Comparison of ENCODE assay signal across 16 mouse cellular contexts in genomic region chr4:41513714-41514113, GRCm38 (mm10). TPM values are rescaled to one million over a fixed set of nuclear protein-coding genes. Genes with fewer than 3 reads are reported as not detected.
DNase-seq lines count a peak whose midpoint lies in the region; ATAC-seq lines count a peak whose summit lies in the region.
"Had no signal": no experiment of that assay in that cellular context is flagged by ENCODE, and none has a peak within 500 bp of the region (broad histone marks: within the 10 kb centered on the region; RNA-seq: fewer than 3 reads in every experiment).

No protein-coding gene starts in this region.

- no peak overlapping the region for H3K9ac ChIP-seq in hindbrain, embryonic 15.5 days
- no peak overlapping the region for H3K9ac ChIP-seq in hindbrain, embryonic 11.5 days (ENCODE audit: low read depth, low read length)
- no peak overlapping the region for H3K9ac ChIP-seq in embryonic facial prominence, embryonic 11.5 days (replicated peaks; ENCODE audit: low read length)
- H3K9ac ChIP-seq in midbrain, embryonic 16.5 days (ENCODE audit: low read depth, low read length), result peak overlapping the region; percentile 48; the same call in 1 of the 2 replicates
- H3K9ac ChIP-seq: liver, embryonic 12.5 days had no signal

- 25% methylated on average over 8 of the region's 8 CpGs for WGBS in hindbrain, embryonic 15.5 days
- WGBS in hindbrain, embryonic 11.5 days, result 33% methylated on average over 8 of the region's 8 CpGs
- 11% methylated on average over 8 of the region's 8 CpGs for WGBS in embryonic facial prominence, embryonic 11.5 days
- 14% methylated on average over 8 of the region's 8 CpGs for WGBS in midbrain, embryonic 16.5 days

- H3K27ac ChIP-seq in hindbrain, embryonic 15.5 days (replicated peaks), result peak overlapping the region; percentile 23
- H3K27ac ChIP-seq in hindbrain, embryonic 11.5 days (ENCODE audit: low read depth, low read length), result no peak overlapping the region
- H3K27ac ChIP-seq in embryonic facial prominence, embryonic 11.5 days (replicated peaks; ENCODE audit: low read depth, low read length), result peak overlapping the region; percentile 57; the same call in 1 of the 2 replicates
- H3K27ac ChIP-seq in midbrain, embryonic 16.5 days (ENCODE audit: low read length), result peak overlapping the region; percentile 52; the same call in 1 of the 2 replicates
- H3K27ac ChIP-seq: liver, embryonic 12.5 days had no signal

- no peak for ATAC-seq in hindbrain, embryonic 15.5 days (ENCODE audit: low FRiP score, low read depth)
- no peak for ATAC-seq in hindbrain, embryonic 11.5 days (ENCODE audit: low FRiP score)
- no peak for ATAC-seq in embryonic facial prominence, embryonic 11.5 days (replicated peaks; ENCODE audit: insufficient number of reproducible peaks, low FRiP score, low TSS enrichment, low read depth)
- ATAC-seq in midbrain, embryonic 16.5 days, result no peak
- ATAC-seq in megakaryocyte progenitor cell, adult 5-6 weeks (replicated peaks; ENCODE audit: poor library complexity), result no peak
- ATAC-seq: intestine, postnatal 0 days; liver, embryonic 12.5 days had no signal

- no peaks in the 10 kb centered on the region for H3K27me3 ChIP-seq in hindbrain, embryonic 15.5 days
- H3K27me3 ChIP-seq in hindbrain, embryonic 11.5 days (ENCODE audit: control insufficient read depth, insufficient read depth, low read length), result no peaks in the 10 kb centered on the region
- no peaks in the 10 kb centered on the region for H3K27me3 ChIP-seq in embryonic facial prominence, embryonic 11.5 days (ENCODE audit: control insufficient read depth, insufficient read depth, low read length)
- H3K27me3 ChIP-seq in midbrain, embryonic 16.5 days (ENCODE audit: control insufficient read depth, insufficient read depth, low read depth, low read length), result no peaks in the 10 kb centered on the region

- H3K4me2 ChIP-seq in hindbrain, embryonic 15.5 days, result 0 out of 2 replicates have a peak overlapping the region, but pooled peaks have one; percentile 19
- H3K4me2 ChIP-seq in hindbrain, embryonic 11.5 days (replicated peaks; ENCODE audit: low read depth, low read length), result no peak overlapping the region
- H3K4me2 ChIP-seq in embryonic facial prominence, embryonic 11.5 days (ENCODE audit: low read depth, low read length), result no peak overlapping the region
- H3K4me2 ChIP-seq in midbrain, embryonic 16.5 days (ENCODE audit: low read length), result peak overlapping the region; percentile 19; the same call in 1 of the 2 replicates
- H3K4me2 ChIP-seq: liver, embryonic 12.5 days had no signal

- H3K4me1 ChIP-seq in hindbrain, embryonic 15.5 days (replicated peaks), result peaks cover 7% of the 10 kb centered on the region
- H3K4me1 ChIP-seq in hindbrain, embryonic 11.5 days (replicated peaks; ENCODE audit: control insufficient read depth, insufficient read depth, low read length), result no peaks in the 10 kb centered on the region
- no peaks in the 10 kb centered on the region; the same call in 1 of the 2 replicates for H3K4me1 ChIP-seq in embryonic facial prominence, embryonic 11.5 days (ENCODE audit: control insufficient read depth, insufficient read depth, low read length)
- peaks cover 10% of the 10 kb centered on the region for H3K4me1 ChIP-seq in midbrain, embryonic 16.5 days (ENCODE audit: control insufficient read depth, insufficient read depth, low read length)
- H3K4me1 ChIP-seq: liver, embryonic 12.5 days had no signal

- no peak overlapping the region for H3K4me3 ChIP-seq in hindbrain, embryonic 15.5 days
- no peak overlapping the region for H3K4me3 ChIP-seq in hindbrain, embryonic 11.5 days (ENCODE audit: low read depth, low read length)
- no peak overlapping the region for H3K4me3 ChIP-seq in embryonic facial prominence, embryonic 11.5 days (ENCODE audit: low read depth, low read length)
- no peak overlapping the region for H3K4me3 ChIP-seq in midbrain, embryonic 16.5 days (ENCODE audit: low read depth, low read length)
- H3K4me3 ChIP-seq: liver, embryonic 12.5 days had no signal

- no peak for DNase-seq in hindbrain, embryonic 11.5 days (ENCODE audit: low spot score)
- peak; percentile 84 for DNase-seq in embryonic facial prominence, embryonic 11.5 days (ENCODE audit: low spot score)
- peak; percentile 43 for DNase-seq in forelimb bud, embryonic 11.5 days (ENCODE audit: low read depth, low spot score)
- no peak for DNase-seq in gastrocnemius, adult 8-10 months (ENCODE audit: low spot score in 2 of 2)
- DNase-seq: adrenal gland, adult 8-10 months; cerebellum, adult 8-10 months; gastrocnemius, postnatal 25 days; heart, postnatal 14 days; kidney, postnatal 14 days had no signal

- 0 out of 2 replicates have a peak, but pooled peaks cover 1% of the 10 kb centered on the region for H3K36me3 ChIP-seq in hindbrain, embryonic 15.5 days
- H3K36me3 ChIP-seq in hindbrain, embryonic 11.5 days (ENCODE audit: control insufficient read depth, insufficient read depth, low read length), result no peaks in the 10 kb centered on the region
- H3K36me3 ChIP-seq in embryonic facial prominence, embryonic 11.5 days (replicated peaks; ENCODE audit: control insufficient read depth, insufficient read depth, low read depth, low read length), result no peaks in the 10 kb centered on the region
- no peaks in the 10 kb centered on the region; the same call in 1 of the 2 replicates for H3K36me3 ChIP-seq in midbrain, embryonic 16.5 days (ENCODE audit: control insufficient read depth, insufficient read depth, low read length)
- H3K36me3 ChIP-seq: G1E; liver, embryonic 12.5 days had no signal

- no peaks in the 10 kb centered on the region for H3K9me3 ChIP-seq in hindbrain, embryonic 15.5 days
- no peaks in the 10 kb centered on the region for H3K9me3 ChIP-seq in hindbrain, embryonic 11.5 days (ENCODE audit: control insufficient read depth, low read length)
- H3K9me3 ChIP-seq in embryonic facial prominence, embryonic 11.5 days (replicated peaks; ENCODE audit: control insufficient read depth, low read length), result no peaks in the 10 kb centered on the region
- no peaks in the 10 kb centered on the region for H3K9me3 ChIP-seq in midbrain, embryonic 16.5 days (replicated peaks; ENCODE audit: control insufficient read depth, low read length, poor library complexity, severe bottlenecking)
- H3K9me3 ChIP-seq: G1E; liver, embryonic 12.5 days had no signal

RNA-seq across cellular contexts. Expression of gene 1110017D15Rik, which starts 3.4 kb away (rescaled TPM):
- 17.0 and 19.3 TPM in 2 replicates for polyA plus RNA-seq in hindbrain, embryonic 15.5 days (2015; fragmentation: Nextera tagmentation; extraction: Ambion mirVana)
- 12.7 and 14.3 TPM in 2 replicates for polyA plus RNA-seq in hindbrain, embryonic 11.5 days (2014; fragmentation: Nextera tagmentation; extraction: Ambion mirVana)
- 6.3 and 6.4 TPM in 2 replicates for polyA plus RNA-seq in embryonic facial prominence, embryonic 11.5 days (2014; fragmentation: Nextera tagmentation; extraction: Ambion mirVana)
- polyA plus RNA-seq in midbrain, embryonic 16.5 days (2015; fragmentation: Nextera tagmentation; extraction: Ambion mirVana), result 15.1 and 18.5 TPM in 2 replicates
- not detected in 2 replicates for total RNA-seq in megakaryocyte progenitor cell, adult 5-6 weeks (2015)
- not detected in 2 replicates for total RNA-seq in megakaryocyte progenitor cell, adult 5-6 weeks (2017)
- total RNA-seq in gastrocnemius, adult 8-10 months (2022), result not detected
- total RNA-seq: gastrocnemius, postnatal 25 days; megakaryocyte, adult 5-6 weeks had no signal
- polyA plus RNA-seq: liver, embryonic 12.5 days had no signal

RNA-seq across cellular contexts. Expression of gene AI464131, which starts 10.8 kb away (rescaled TPM):
- 11.2 and 14.0 TPM in 2 replicates for polyA plus RNA-seq in hindbrain, embryonic 15.5 days (2015; fragmentation: Nextera tagmentation; extraction: Ambion mirVana)
- 8.3 and 10.9 TPM in 2 replicates for polyA plus RNA-seq in hindbrain, embryonic 11.5 days (2014; fragmentation: Nextera tagmentation; extraction: Ambion mirVana)
- 9.7 and 11.4 TPM in 2 replicates for polyA plus RNA-seq in embryonic facial prominence, embryonic 11.5 days (2014; fragmentation: Nextera tagmentation; extraction: Ambion mirVana)
- polyA plus RNA-seq in midbrain, embryonic 16.5 days (2015; fragmentation: Nextera tagmentation; extraction: Ambion mirVana), result 7.4 and 11.6 TPM in 2 replicates
- total RNA-seq in megakaryocyte progenitor cell, adult 5-6 weeks (2015), result not detected in 2 replicates
- 0.12 TPM in 1 of 2 replicates, not detected in the other for total RNA-seq in megakaryocyte progenitor cell, adult 5-6 weeks (2017)
- 100 to 1,000 TPM in 1 of 4 experiments, 10 to 100 TPM in 3; 65.9 to 101 (median 86.2) TPM for total RNA-seq in gastrocnemius, adult 8-10 months (2022)

RNA-seq across cellular contexts. Expression of gene Nudt2, which starts 48.8 kb away (rescaled TPM):
- 68.3 and 76.0 TPM in 2 replicates for polyA plus RNA-seq in hindbrain, embryonic 15.5 days (2015; fragmentation: Nextera tagmentation; extraction: Ambion mirVana)
- polyA plus RNA-seq in hindbrain, embryonic 11.5 days (2014; fragmentation: Nextera tagmentation; extraction: Ambion mirVana), result 67.7 and 70.3 TPM in 2 replicates
- polyA plus RNA-seq in embryonic facial prominence, embryonic 11.5 days (2014; fragmentation: Nextera tagmentation; extraction: Ambion mirVana), result 59.7 and 62.3 TPM in 2 replicates
- 70.6 and 80.8 TPM in 2 replicates for polyA plus RNA-seq in midbrain, embryonic 16.5 days (2015; fragmentation: Nextera tagmentation; extraction: Ambion mirVana)
- total RNA-seq in megakaryocyte progenitor cell, adult 5-6 weeks (2015), result 28.7 and 29.6 TPM in 2 replicates
- total RNA-seq in megakaryocyte progenitor cell, adult 5-6 weeks (2017), result 23.3 and 28.1 TPM in 2 replicates
- 10 to 100 TPM; 23.9 to 32.6 (median 27.9) TPM for total RNA-seq in gastrocnemius, adult 8-10 months (2022)

RNA-seq across cellular contexts. Expression of gene Kif24, which starts 49.0 kb away (rescaled TPM):
- polyA plus RNA-seq in hindbrain, embryonic 15.5 days (2015; fragmentation: Nextera tagmentation; extraction: Ambion mirVana), result 2.9 and 4.1 TPM in 2 replicates
- polyA plus RNA-seq in hindbrain, embryonic 11.5 days (2014; fragmentation: Nextera tagmentation; extraction: Ambion mirVana), result 10.4 and 11.9 TPM in 2 replicates
- 8.7 and 10.1 TPM in 2 replicates for polyA plus RNA-seq in embryonic facial prominence, embryonic 11.5 days (2014; fragmentation: Nextera tagmentation; extraction: Ambion mirVana)
- 2.5 and 3.0 TPM in 2 replicates for polyA plus RNA-seq in midbrain, embryonic 16.5 days (2015; fragmentation: Nextera tagmentation; extraction: Ambion mirVana)
- 18.7 and 26.8 TPM in 2 replicates for total RNA-seq in megakaryocyte progenitor cell, adult 5-6 weeks (2015)
- total RNA-seq in megakaryocyte progenitor cell, adult 5-6 weeks (2017), result 14.3 and 16.2 TPM in 2 replicates
- under 1 TPM; 0.12 to 0.36 (median 0.15) TPM for total RNA-seq in gastrocnemius, adult 8-10 months (2022)

RNA-seq across cellular contexts. Expression of gene Fam219a, which starts 55.6 kb away (rescaled TPM):
- 17.6 and 19.0 TPM in 2 replicates for polyA plus RNA-seq in hindbrain, embryonic 15.5 days (2015; fragmentation: Nextera tagmentation; extraction: Ambion mirVana)
- 11.8 and 17.6 TPM in 2 replicates for polyA plus RNA-seq in hindbrain, embryonic 11.5 days (2014; fragmentation: Nextera tagmentation; extraction: Ambion mirVana)
- polyA plus RNA-seq in embryonic facial prominence, embryonic 11.5 days (2014; fragmentation: Nextera tagmentation; extraction: Ambion mirVana), result 2.3 and 4.3 TPM in 2 replicates
- 16.4 and 21.7 TPM in 2 replicates for polyA plus RNA-seq in midbrain, embryonic 16.5 days (2015; fragmentation: Nextera tagmentation; extraction: Ambion mirVana)
- total RNA-seq in megakaryocyte progenitor cell, adult 5-6 weeks (2015), result 0.98 and 1.1 TPM in 2 replicates
- total RNA-seq in megakaryocyte progenitor cell, adult 5-6 weeks (2017), result 0.33 and 4.1 TPM in 2 replicates
- total RNA-seq in gastrocnemius, adult 8-10 months (2022), result 10 to 100 TPM; 19.1 to 29.8 (median 24.0) TPM

Comparison
In these comparisons a context has a peak if more than half of its experiments do, and no peak if none do; other contexts are left out.
1. H3K4me2 ChIP-seq: peak in hindbrain, embryonic 15.5 days (single experiment) and midbrain, embryonic 16.5 days (single experiment); none in hindbrain, embryonic 11.5 days (single experiment) and embryonic facial prominence, embryonic 11.5 days (single experiment).
2. DNase-seq: peak in embryonic facial prominence, embryonic 11.5 days (single experiment) and forelimb bud, embryonic 11.5 days (single experiment); none in hindbrain, embryonic 11.5 days (single experiment) and gastrocnemius, adult 8-10 months (0 of 2).